Mouse (Mus musculus): Measurements from ENCODE around the gene Dop1b.
A peak's percentile ranks its signal among the peaks of the same experiment; 100 is the strongest.

Dop1b gene

GRCm38 (mm10) chr16:93831627-93832395, 120.1 kb downstream of the Dop1b start, which contains the start of gene Morc3:
Gene Morc3 (plus strand): TSS chr16:93832121.
- DNase-seq = peak; percentile 100

GRCm38 (mm10) chr16:93832451-93833276, 121.0 kb downstream of the Dop1b start:
- peak; percentile 49 for DNase-seq

GRCm38 (mm10) chr16:93833551-93833950, 121.8 kb downstream of the Dop1b start:
- no peak for DNase-seq

DNA sequence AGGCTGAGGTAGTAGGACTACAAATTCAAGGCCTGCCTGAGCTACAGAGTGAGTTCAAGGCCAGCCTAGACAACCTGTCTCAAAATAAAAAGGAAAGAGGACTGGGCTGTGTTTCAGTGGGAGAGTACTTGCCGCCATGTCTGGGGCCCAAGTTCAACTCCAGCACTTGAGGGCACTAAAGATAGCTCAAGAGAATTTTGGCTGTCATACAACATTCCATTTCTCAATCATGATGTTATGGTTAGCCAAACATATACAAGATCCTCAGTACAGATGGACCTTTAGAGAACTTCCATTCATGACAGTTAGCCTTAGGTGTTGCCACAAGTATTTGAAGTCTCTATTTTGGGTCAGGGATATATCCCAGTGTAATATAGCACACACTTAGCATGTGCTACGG, 122.4 kb downstream of the Dop1b start:
- DNase-seq = no peak

- no peak for DNase-seq
Observed at GRCm38 (mm10) chr16:93839049-93839448, 127.3 kb downstream of the Dop1b start.

GRCm38 (mm10) chr16:93850527-93850926, 138.8 kb downstream of the Dop1b start:
- no peak for DNase-seq

DNA sequence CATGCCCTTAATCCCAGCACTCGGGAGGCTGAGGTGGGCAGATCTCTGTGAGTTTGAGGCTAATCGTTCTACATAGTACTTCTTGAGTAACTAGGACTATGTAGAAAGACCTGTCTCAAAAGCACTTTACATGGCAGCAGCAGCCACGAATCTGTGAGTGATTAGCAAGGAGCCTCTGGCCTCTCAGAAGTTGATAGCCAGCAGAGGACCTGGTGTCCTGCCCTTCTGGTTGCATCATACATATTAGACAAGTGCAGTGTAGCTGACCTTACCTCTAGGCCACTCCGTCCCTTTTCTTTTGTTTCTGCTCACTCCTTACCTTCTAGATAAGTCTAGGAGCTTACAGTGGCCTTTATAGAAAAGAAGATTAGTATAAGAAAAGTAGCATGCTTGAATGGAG, 148.3 kb downstream of the Dop1b start:
- DNase-seq = no peak

All from cerebellum, adult 8-10 months (tissue).